Mouse (Mus musculus) neural tube, postnatal 0 days (tissue): ENCODE results near the gene Mageb18. TPM values are rescaled to one million over a fixed set of nuclear protein-coding genes. Genes with fewer than 3 reads are reported as not detected.

Experiments used
- polyA plus RNA-seq: library from polyadenylated mRNA; unstranded; fragments of >200 nt; fragmentation: Nextera tagmentation; extraction: Ambion mirVana; gene quantifications from 2 replicates; pipeline ENCODE4 v1.2.1, GENCODE M21; 2015

The Mageb18 gene
- not detected in 2 replicates for polyA plus RNA-seq

DNA sequence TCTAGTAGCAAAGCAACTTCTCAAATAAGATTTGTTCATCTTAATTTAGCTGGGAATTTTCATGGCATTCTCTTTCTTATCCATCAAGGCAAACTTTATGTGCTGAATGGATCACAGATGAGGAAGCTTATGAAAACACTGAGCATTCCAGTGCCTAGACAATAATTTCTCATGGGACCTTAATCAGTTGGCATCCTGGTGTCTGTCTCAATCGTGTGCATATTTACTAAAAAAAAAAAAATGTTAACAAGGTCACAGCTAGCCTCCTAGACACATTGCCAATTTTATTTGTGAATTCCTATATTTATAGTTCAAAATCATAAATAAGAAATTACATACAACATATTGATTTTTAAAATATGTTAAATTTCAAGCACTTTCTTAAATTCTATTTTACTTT lies at the start of gene Mageb18:
Mageb18 (minus strand) TSS at position 101 of the 400 bp plus-strand sequence.

GRCm38 (mm10) chrX:92489649-92490048 lies 109.7 kb downstream of the Mageb18 start, which contains the start of gene Gm5941:
Gene Gm5941, plus strand, starts transcription at chrX:92489949.

Other genes with a start within 250 kb of the Mageb18 start
- gene Gm5941, start 109.6 kb downstream of the Mageb18 start, polyA plus RNA-seq = not detected in 2 replicates